Mouse (Mus musculus) kidney, postnatal 25 days (tissue): ENCODE data around the gene Jmjd1c.
"Not testable (repeated sequence)": the region's sequence is repeated elsewhere in the genome, so short reads cannot be mapped to it uniquely, and the experiment has no call there.

Experiments used
- DNase-seq, 2 experiments: peaks; one replicate each; pipeline ENCODE4 v3.0.0; 2021; ENCODE audit warnings: mixed read lengths in 2 of 2

Gene Jmjd1c

DNA sequence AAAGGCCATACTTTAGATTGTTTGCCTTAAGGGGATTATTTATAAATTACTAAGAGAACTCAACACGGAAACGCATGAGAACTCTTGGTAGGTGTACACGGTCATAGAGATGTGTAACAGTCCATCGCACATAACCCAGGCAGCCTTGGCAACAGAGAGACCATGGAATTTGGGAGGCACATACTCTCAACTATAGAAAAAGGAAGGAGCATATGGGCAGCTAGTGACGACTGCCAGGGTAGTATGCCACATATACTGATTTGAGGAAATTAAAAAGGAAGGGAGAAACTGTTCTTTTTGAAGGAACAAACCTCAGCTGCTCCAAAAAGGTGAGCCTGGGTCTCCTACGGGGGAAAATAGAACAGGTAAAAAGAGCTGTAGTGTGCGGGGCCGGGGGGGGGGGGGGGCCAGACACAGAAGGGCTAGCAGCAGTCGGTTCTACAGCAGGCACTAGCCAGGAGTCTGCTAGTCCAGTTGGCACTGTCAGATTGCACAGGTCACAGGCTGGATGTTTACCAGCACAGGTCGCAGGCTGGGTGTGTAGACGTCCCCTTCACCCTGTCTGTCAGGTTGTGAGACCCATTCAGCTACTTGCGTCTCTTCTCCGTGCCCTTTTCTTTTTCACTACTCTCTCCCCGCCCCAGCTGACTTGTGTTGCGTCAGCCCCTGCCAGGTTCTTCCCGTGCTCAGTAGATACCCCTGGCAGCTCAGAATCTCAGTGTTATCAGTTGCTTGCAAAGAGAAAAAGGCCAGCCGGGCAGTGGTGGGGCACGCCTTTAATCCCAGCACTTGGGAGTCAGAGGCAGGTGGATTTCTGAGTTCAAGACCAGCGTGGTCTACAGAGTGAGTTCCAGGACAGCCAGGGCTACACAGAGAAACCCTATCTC, 9.6 kb downstream of the Jmjd1c start:
- DNase-seq = peak in 1 of 2 experiments; percentile 45

GRCm38 (mm10) chr10:67106400-67106799, 10.5 kb downstream of the Jmjd1c start:
- DNase-seq = no peak

- peak in 1 of 2 experiments; percentile 50 for DNase-seq
Measured at GRCm38 (mm10) chr10:67107017-67107761, 11.3 kb downstream of the Jmjd1c start.

GRCm38 (mm10) chr10:67108096-67108495, 12.2 kb downstream of the Jmjd1c start:
- DNase-seq = no peak

DNA sequence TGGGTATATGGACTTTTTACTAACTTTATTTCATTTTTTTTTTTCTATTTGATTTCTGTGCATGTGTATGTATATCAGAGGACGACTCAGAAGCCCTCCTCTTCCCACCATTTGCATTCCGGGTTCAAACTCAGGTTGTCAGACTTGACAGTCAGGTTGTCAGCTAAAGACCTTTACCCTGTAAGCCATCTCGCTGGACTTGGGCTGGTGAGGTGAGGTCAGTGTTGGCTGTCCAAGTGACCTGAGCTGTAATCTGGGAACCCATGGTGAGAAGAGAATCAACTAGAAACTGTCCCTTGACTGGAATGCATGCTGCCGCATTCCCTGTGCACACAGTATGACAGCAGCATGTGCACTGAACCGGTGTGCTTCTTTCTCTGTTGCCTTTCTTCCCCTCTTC, 13.7 kb downstream of the Jmjd1c start:
- no peak for DNase-seq

DNA sequence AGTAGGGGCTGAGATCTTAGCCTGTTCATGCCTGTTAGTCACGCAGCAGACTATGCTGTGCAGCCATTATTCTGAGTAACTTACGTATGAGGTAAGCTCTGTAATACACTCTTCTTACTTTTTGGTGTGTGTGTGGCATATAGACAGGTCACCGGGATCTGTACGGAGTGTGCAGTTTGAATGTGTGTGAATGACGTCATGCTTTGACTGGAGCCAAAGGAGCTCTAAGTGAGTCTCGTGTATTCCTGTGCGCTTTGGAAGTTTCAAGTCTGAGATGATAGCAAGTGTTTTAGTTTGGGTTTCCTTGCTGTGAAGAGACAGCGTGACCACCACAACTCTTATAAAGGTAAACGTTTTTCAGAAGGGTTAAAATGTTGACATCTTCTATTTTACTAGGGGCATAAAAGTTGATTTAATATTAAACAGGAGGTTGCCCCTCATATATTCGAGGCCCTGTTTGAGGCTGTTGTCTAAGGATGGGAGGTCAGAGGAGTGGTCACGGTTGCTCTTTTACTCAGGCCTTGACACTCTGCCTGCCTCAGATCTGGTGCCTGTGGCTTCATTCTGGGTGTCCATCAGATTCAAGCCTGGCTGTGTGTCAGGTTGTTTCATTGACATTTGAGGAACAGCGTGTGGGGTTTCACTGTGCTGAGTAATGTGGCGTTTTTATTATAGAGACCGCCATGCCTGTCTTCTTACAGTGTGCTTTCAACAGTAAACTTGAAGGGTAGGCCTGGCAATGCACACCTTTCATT, 15.3 kb downstream of the Jmjd1c start:
- DNase-seq = no peak

DNA sequence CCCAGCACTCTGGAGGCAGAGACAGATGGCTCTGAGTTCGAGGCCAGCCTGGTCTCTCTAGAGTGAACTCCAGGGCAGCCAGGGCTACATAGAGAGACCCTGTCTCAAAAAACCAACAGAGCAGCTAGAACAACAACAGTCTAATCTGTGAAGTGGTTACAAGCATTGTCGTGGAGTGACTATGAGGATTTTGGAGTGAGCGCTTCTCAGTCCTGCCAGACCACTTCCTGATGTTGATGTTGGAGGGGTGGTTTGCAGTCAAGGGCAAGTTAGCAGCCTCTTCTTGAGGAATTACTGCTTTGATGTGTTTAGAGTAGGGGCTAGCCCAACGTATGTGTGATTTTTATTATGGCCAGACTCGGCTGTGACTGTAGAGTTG, 15.9 kb downstream of the Jmjd1c start:
- DNase-seq = no peak

DNA sequence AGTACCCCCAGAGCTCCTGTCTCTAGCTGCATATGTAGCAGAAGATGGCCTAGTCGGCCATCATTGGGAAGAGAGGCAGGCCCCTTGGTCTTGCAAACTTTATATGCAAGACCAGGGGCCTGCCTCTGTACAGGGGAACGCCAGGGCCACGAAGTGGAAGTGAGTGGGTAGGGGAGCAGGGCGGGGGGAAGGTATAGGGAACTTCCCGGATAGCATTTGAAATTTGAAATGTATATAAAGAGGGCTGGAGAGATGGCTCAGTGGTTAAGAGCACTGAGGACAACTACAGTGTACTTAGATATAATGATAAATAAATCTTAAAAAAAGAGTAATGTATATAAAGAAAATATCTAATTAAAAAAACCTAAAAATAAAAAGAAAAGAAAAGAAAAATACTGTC, 17.0 kb downstream of the Jmjd1c start:
- DNase-seq = not testable (repeated sequence)

DNA sequence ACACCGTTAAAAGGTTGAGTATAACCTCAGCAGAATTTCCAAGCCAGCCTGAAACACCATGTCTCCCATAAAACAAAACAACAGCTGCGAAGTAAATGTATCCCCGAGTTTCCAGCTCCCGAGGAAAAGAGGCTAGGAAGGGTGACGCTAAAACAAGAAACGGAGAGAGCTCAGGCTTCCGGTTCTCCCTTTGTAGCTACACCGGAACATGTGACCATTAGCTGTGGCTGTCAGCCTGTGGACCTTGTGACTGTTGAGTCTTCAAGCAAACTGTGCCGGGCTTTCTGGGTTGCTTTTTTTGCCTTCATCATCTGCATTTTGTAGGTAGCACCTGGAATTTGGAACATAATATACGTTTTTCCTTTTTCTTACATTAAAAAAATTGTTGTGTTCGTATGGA, 17.9 kb downstream of the Jmjd1c start:
- DNase-seq = no peak

GRCm38 (mm10) chr10:67115115-67115514, 19.2 kb downstream of the Jmjd1c start:
- DNase-seq = no peak

DNA sequence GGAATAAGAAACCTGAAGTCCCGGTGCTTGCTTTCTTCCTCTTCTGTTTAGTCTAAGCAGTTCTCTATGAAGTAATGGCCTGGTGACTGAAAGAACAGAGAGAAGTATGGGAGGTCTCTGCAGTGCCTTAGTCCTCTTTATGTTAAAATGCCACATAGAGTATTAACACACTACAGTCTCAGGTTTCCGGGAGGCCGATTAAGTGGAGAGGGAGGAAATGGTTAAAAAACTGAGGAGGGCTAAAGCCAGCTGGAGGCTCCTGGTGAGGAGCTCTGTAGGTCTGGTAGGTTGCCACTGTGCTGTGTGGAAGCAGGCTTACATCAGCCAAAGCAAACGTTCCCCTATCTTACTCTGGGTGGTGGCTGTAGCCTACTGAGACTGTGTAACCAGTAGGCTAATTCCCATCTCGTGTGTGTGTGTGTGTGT, 19.8 kb downstream of the Jmjd1c start:
- no peak for DNase-seq

DNA sequence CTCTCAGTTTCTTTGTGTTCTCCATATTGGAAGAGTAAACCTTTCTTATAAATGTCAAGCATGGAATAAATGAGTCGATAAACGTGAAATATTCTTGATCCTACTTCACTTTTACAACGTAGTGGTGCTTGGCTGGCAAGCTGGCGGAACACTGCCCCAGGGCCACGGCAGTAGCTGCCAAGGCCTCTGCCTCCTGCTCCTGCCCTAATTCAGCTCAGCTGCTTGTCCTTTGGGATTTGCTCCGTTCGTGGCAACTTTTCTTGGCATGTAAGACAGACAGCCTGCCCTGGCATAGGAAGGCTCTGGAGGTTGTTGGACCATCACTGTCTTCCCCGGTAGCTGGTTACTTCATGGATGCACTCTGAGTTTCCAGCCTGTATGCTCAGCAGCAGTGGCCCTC, 20.3 kb downstream of the Jmjd1c start:
- DNase-seq = peak; percentile 48 to 79

GRCm38 (mm10) chr10:67119291-67119690, 23.4 kb downstream of the Jmjd1c start:
- no peak for DNase-seq

DNA sequence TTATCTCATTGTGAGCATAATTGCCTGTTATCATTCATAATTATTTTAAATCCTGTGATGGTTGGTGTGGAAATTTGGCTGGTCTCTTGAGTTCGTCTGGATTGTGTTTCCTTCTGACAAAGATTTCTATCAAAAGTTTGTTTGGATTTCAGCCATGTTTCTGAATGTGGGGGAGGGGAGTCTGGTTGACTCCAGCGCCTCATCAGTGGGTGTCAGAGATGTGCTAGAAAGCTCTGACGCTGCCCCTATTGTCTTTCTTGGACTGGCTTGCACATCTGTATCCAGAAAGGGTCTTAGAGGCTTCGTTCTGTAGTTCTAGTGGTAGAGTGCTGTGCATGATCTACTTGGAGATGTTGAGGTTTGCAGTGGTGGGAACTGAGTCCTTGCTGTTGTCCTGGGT, 24.3 kb downstream of the Jmjd1c start:
- no peak for DNase-seq

GRCm38 (mm10) chr10:67120640-67121039, 24.7 kb downstream of the Jmjd1c start:
- no peak for DNase-seq

DNA sequence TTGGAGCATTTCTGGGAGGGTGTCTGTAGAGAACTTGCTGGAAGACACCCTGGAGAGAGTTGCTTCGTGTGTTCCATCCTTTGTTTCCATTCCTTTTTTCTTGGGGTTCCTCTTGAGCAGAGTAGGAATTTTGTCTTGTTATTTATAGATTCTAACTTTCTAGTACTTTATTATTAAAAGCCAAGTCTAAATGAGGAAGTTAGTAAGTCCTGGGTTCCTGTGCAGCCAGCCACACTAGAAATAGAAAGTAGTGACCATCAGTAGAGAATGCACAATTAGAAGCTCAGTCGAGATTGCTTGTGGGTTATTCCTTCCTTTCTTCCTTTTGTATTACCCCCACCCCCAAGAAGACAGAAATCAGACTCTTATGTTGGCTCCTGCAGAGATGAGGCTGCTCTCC, 27.8 kb downstream of the Jmjd1c start:
- no peak for DNase-seq

DNA sequence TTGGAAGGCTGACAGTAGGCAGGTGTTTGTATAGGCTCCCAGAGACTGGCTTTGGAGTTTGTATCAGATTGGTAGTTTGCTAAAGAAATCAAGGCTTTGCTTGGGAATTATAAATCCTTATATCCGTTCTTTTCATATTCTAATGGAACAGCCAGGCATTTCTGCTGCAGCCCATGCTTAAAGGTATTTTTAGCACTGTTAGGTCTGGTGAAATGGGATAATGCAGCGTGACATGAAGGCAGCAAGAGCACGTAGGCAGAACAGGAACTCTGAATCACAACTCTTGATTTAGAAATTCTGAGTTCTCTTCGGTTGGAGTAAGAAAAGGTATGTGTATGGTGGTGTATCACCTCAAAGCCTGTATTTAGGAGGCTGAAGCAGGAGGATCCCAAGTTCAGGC, 28.2 kb downstream of the Jmjd1c start:
- DNase-seq = no peak

GRCm38 (mm10) chr10:67126061-67126858, 30.3 kb downstream of the Jmjd1c start:
- peak; percentile 32 to 57 for DNase-seq

- peak; percentile 38 to 66 for DNase-seq
Measured at GRCm38 (mm10) chr10:67126859-67127758, 31.2 kb downstream of the Jmjd1c start.

DNA sequence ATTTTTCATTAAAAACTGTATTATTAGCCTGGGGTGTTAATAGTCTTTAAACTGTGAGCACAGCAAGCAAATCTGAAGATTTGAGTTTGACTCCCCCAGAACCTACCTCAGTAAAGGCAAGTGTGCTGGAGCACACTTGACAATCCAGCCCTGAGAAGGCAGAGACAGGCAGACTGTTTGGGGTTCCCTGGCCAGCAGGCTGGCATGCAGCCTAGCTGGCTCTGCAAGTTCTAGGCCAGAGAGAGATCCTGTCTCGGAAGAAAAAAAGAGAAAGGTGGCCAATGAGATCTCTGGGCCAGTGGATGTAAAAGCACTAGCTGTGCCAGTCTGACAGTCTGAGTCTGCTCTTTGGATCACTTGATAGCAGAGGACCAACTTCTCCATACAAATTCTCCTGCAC, 33.6 kb downstream of the Jmjd1c start:
- peak in 1 of 2 experiments; percentile 51 for DNase-seq

DNA sequence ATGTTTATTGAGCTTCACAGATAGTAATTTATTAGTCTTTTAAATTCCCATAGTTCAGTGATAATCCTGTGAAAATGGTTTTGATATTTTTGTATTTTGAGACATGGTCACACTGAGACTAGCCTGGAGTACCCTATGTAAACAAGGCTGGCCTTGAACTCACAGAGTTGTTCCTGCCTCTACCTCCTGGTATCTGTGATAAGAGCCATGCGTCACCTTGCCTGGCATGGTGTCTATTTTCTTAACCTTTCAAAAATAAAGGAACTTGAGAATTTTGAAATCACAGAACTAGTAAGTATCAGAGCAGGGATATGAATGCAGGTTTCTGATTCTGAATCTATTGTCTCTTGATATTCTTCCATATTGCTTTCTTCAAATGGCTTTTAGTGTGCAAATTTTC, 35.8 kb downstream of the Jmjd1c start:
- DNase-seq = no peak
